Mouse (Mus musculus): ENCODE measurements around the gene Ppp2r5c. TPM values are rescaled to one million over a fixed set of nuclear protein-coding genes. Genes with fewer than 3 reads are reported as not detected.

The Ppp2r5c gene
- 72.0 and 78.6 TPM in 2 replicates for total RNA-seq (2012; rRNA removed)
- polyA plus RNA-seq (2012; ENCODE audit: insufficient read depth in 1 of 2, insufficient read length in 2 of 2, low read depth in 1 of 2, low replicate concordance in 2 of 2, missing spikeins in 1 of 2): 10 to 100 TPM; 93.9 to 100.0 TPM

DNA sequence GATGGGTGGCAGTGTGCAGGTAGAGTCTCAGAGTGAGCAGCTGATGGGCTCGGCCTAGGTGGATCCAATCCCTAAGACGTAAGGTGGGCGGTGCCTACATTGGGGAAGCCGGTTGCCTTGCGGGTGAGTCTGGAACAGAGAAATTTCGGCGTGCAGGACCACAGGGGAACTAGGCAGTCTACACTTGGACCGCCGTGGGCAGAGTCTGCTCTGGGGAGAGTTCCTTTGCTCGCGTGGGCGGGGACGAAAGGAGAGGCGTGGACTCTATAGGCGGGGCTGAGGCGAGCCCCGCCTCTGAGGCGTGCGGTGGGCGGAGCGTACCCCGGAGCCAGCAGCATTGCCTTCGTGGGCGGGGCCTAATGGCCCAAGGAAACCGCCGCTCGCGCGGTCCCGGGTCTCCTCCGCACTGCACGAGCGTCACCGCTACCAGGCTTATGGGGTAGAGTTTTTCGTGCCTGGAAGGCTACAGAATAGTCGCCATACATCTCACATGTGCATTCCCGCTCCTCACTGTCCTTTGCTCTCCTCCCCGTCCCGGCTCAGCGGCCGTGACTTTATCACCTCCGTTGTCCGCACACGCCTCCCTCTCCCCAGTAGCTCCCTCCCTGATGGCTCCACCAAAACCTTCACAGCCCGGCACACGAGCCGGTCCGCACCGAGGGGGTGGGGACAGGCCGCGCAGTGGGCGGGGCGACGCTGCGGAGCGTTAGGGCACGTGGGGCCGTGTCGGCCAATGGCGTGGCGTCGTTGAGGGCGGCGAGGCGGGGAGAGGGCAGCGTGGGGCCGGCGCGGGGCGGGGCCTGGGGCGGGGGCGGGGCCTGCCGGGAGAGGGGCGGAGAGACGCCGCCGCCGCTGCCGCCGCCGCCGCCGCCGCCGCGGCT, at the start of gene Ppp2r5c:
TSS of gene Ppp2r5c (plus strand) at position 831 of the 881 bp plus-strand sequence.
- H3K36me3 ChIP-seq (ENCODE audit: control insufficient read depth in 1 of 2, insufficient read depth in 2 of 2, low read length in 2 of 2): no peaks in the 10 kb centered on the region
- peaks cover 2% of the 10 kb centered on the region; the same call in 1 of the 2 replicates for H3K79me2 ChIP-seq (ENCODE audit: control insufficient read depth, insufficient read depth, low read length, poor library complexity)
- H3K27me3 ChIP-seq (ENCODE audit: control insufficient read depth in 1 of 2, insufficient read depth in 2 of 2, low read length in 2 of 2): no peaks in the 10 kb centered on the region
- no peaks in the 10 kb centered on the region for H3K9me3 ChIP-seq (replicated peaks; ENCODE audit: insufficient read depth, low read length)
- H3K9ac ChIP-seq (ENCODE audit: control insufficient read depth, low read depth, low read length, poor library complexity, severe bottlenecking): peak within 1 kb of the TSS; percentile 79
- peak; percentile 93 for DNase-seq (ENCODE audit: low read depth, low spot score)
- no peak for TF ChIP-seq ELF1 (IDR thresholded peaks at IDR 0.05; ENCODE audit: low read depth, low read length)
- TF ChIP-seq MXI1 (IDR thresholded peaks at IDR 0.05; ENCODE audit: low read depth, low read length): peak; percentile 50; the same call in 1 of the 2 replicates
- TF ChIP-seq USF1 (IDR thresholded peaks at IDR 0.05; ENCODE audit: low read depth, low read length): peak; percentile 97
- TF ChIP-seq TBP (IDR thresholded peaks at IDR 0.05; ENCODE audit: low read depth, low read length): peak; percentile 83
- no peak for TF ChIP-seq TAL1 (IDR thresholded peaks at IDR 0.05; ENCODE audit: low read length)
- TF ChIP-seq USF2 (IDR thresholded peaks at IDR 0.05; ENCODE audit: borderline replicate concordance in 1 of 2, insufficient read depth in 1 of 2, low read depth in 1 of 2, low read length in 2 of 2): peak; percentile 16 to 89; a peak in 3 of 4 replicates
- peak; percentile 72 for TF ChIP-seq NELFE (IDR thresholded peaks at IDR 0.05; ENCODE audit: low read depth, low read length)
- no peak for TF ChIP-seq RCOR1 (IDR thresholded peaks at IDR 0.05; ENCODE audit: low read depth, low read length)
- TF ChIP-seq E2F4 (IDR thresholded peaks at IDR 0.05; ENCODE audit: borderline replicate concordance, low read depth, low read length): no peak
- peak; percentile 63 for TF ChIP-seq MAX (IDR thresholded peaks at IDR 0.05; ENCODE audit: low read length)
- TF ChIP-seq NRF1 (IDR thresholded peaks at IDR 0.05; ENCODE audit: insufficient read depth, low read depth, low read length, poor library complexity, severe bottlenecking): 0 out of 2 replicates have a peak, but pooled peaks have one; percentile 14
- TF ChIP-seq POLR2A (IDR thresholded peaks at IDR 0.05; ENCODE audit: control insufficient read depth in 1 of 2, insufficient read depth in 1 of 2, low read depth in 1 of 2, low read length in 2 of 2, poor library complexity in 1 of 2): peak; percentile 82 to 90
- TF ChIP-seq BHLHE40 (IDR thresholded peaks at IDR 0.05; ENCODE audit: borderline replicate concordance, low read depth, low read length): no peak
- peak; percentile 53; the same call in 1 of the 2 replicates for TF ChIP-seq HCFC1 (IDR thresholded peaks at IDR 0.05; ENCODE audit: low read depth, low read length)
- no peak for TF ChIP-seq ETS1 (IDR thresholded peaks at IDR 0.05; ENCODE audit: low read depth, low read length)
- peak; percentile 66 for TF ChIP-seq SIN3A (IDR thresholded peaks at IDR 0.05; ENCODE audit: low read length)
- no peak for TF ChIP-seq CTCF (IDR thresholded peaks at IDR 0.05 in 2 of 3, conservative IDR thresholded peaks at IDR 0.05 in 1 of 3; ENCODE audit: control insufficient read depth in 1 of 3, insufficient read depth in 1 of 3, low read depth in 2 of 3, low read length in 3 of 3, poor library complexity in 1 of 3, severe bottlenecking in 1 of 3)
- 0 out of 2 replicates have a peak, but pooled peaks have one; percentile 25 for TF ChIP-seq TCF12 (IDR thresholded peaks at IDR 0.05; ENCODE audit: low read depth, low read length)
- no peak for TF ChIP-seq JUND (IDR thresholded peaks at IDR 0.05; ENCODE audit: low read depth, low read length)
- TF ChIP-seq RAD21 (IDR thresholded peaks at IDR 0.05; ENCODE audit: low read depth, low read length): no peak
- TF ChIP-seq ZKSCAN1 (IDR thresholded peaks at IDR 0.05; ENCODE audit: low read depth, low read length): no peak
- no peak for TF ChIP-seq KAT2A (conservative IDR thresholded peaks at IDR 0.05; ENCODE audit: low read depth, low read length)
- TF ChIP-seq MYC (IDR thresholded peaks at IDR 0.05; ENCODE audit: low read depth, low read length): peak; percentile 55; the same call in 1 of the 2 replicates
- H3K27ac ChIP-seq (ENCODE audit: control insufficient read depth, low read depth, low read length): peak within 1 kb of the TSS; percentile 87
- H3K4me1 ChIP-seq (ENCODE audit: control insufficient read depth in 1 of 2, insufficient read depth in 2 of 2, low read length in 2 of 2): no peaks in the 10 kb centered on the region; a peak in 1 of 4 replicates
- H3K4me3 ChIP-seq (ENCODE audit: control insufficient read depth in 1 of 2, insufficient read depth in 1 of 2, low read depth in 2 of 2, low read length in 2 of 2): peak within 1 kb of the TSS; percentile 90 to 96

Measured in MEL (cell line).